1 mouse cellular context compared by ENCODE assay signal in genomic region chr14:32166840-32167239, GRCm38 (mm10).
TF ChIP-seq lines count a peak whose summit lies in the region.

No protein-coding gene starts in this region.

TF ChIP-seq in myocyte, 11 proteins besides CTCF, POLR2A, EP300 and RAD21 (continued from another document):
- TF ChIP-seq TCF3 (IDR thresholded peaks at IDR 0.05; ENCODE audit: insufficient read length, low read depth) (no peak), TCF12 (IDR thresholded peaks at IDR 0.05; ENCODE audit: insufficient read depth, poor library complexity, severe bottlenecking) (no peak), MYOG (IDR thresholded peaks at IDR 0.05; ENCODE audit: control insufficient read depth in 1 of 3, insufficient read depth in 1 of 3, insufficient read length in 2 of 3, low read depth in 2 of 3) (no peak), SRF (IDR thresholded peaks at IDR 0.05; ENCODE audit: control insufficient read depth, insufficient read length, low read depth) (no peak), POLR2AphosphoS2 (IDR thresholded peaks at IDR 0.05; ENCODE audit: insufficient read length, low read depth) (no peak), REST (IDR thresholded peaks at IDR 0.05; ENCODE audit: insufficient read depth, insufficient read length) (no peak), E2F4 (IDR thresholded peaks at IDR 0.05; ENCODE audit: insufficient read depth) (no peak), MYOD1 (IDR thresholded peaks at IDR 0.05; ENCODE audit: control insufficient read depth in 1 of 3, insufficient read length in 2 of 3, low read depth in 2 of 3) (no peak), USF1 (IDR thresholded peaks at IDR 0.05; ENCODE audit: low read depth) (no peak), MAX (IDR thresholded peaks at IDR 0.05; ENCODE audit: low read depth) (no peak)
